Mouse (Mus musculus): ENCODE measurements at regions not wholly inside any gene's neighbourhood (a gene's known extent, or its start where the extent isn't known, plus 50 kb on each side); places are given as distances from the start of the nearest gene placed in this dataset.

DNA sequence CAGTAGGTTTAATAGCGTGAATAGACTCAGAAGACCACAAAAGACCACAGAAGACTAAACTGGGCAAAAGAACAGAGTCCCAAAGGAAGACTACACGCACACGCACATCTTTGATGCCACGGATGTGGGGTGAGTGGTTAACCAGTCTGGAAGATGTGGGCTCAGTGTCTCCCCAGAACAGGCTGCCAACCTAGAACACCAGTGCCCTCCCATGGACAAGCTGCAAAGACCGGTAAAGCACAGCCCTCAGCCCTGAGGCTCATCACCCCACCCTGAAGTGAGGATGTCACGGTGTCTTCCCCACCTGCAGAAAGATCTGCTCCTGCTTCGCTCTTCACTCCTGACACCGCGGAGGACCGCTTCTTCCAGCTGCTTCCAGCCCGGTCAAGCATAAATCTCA, 295.9 kb downstream of the Agtpbp1 start:
- Histone ChIP-seq H3K27ac (replicated peaks; ENCODE audit: low read depth, low read length) (no peak overlapping the region), H3K27me3 (ENCODE audit: control insufficient read depth, insufficient read depth, low read length) (no peaks in the 10 kb centered on the region), H3K4me1 (ENCODE audit: control insufficient read depth, insufficient read depth, low read length) (0 out of 2 replicates have a peak, but pooled peaks cover 2% of the 10 kb centered on the region), H3K4me3 (ENCODE audit: low read depth, low read length) (no peak overlapping the region), H3K9me3 (ENCODE audit: control insufficient read depth, low read length) (no peaks in the 10 kb centered on the region), H3K9ac (ENCODE audit: low read length) (no peak overlapping the region), H3K4me2 (ENCODE audit: low read depth, severe bottlenecking) (no peak overlapping the region), H3K36me3 (ENCODE audit: control insufficient read depth, insufficient read depth, low read length) (no peaks in the 10 kb centered on the region)
- DNase-seq (ENCODE audit: low spot score) (no peak), ATAC-seq (ENCODE audit: insufficient number of reproducible peaks, low FRiP score, low TSS enrichment, low read depth) (no peak)
- 83% methylated on average over 11 of the region's 11 CpGs for WGBS

DNA sequence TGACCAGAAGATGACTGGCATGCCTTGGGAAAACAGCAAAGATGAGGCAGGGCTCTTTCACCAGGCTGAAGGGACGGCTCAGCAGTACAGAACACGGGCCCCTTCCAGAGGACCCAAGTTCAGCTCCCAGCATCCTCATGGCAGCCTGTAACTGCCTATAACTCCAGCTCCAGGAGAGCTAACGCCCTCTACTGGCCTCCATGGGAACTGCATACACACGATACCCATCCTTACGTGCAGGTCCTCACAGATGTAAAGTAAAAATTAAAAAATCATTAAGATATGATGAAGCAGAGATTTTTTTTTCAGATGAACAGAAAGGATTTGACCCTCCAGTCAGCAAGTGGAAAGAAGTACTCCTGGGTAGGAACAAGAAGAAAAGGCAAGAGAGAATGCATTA, 303.8 kb downstream of the Agtpbp1 start:
- Histone ChIP-seq H3K4me1 (ENCODE audit: control insufficient read depth, insufficient read depth, low read length) (no peaks in the 10 kb centered on the region), H3K4me2 (ENCODE audit: low read depth, severe bottlenecking) (no peak overlapping the region), H3K27ac (replicated peaks; ENCODE audit: low read depth, low read length) (no peak overlapping the region), H3K9me3 (ENCODE audit: control insufficient read depth, low read length) (no peaks in the 10 kb centered on the region), H3K4me3 (ENCODE audit: low read depth, low read length) (no peak overlapping the region), H3K27me3 (ENCODE audit: control insufficient read depth, insufficient read depth, low read length) (no peaks in the 10 kb centered on the region), H3K36me3 (ENCODE audit: control insufficient read depth, insufficient read depth, low read length) (no peaks in the 10 kb centered on the region), H3K9ac (ENCODE audit: low read length) (no peak overlapping the region)
- 82% methylated on average over 5 of the region's 5 CpGs for WGBS
- DNase-seq (ENCODE audit: low spot score) (no peak), ATAC-seq (ENCODE audit: insufficient number of reproducible peaks, low FRiP score, low TSS enrichment, low read depth) (no peak)

DNA sequence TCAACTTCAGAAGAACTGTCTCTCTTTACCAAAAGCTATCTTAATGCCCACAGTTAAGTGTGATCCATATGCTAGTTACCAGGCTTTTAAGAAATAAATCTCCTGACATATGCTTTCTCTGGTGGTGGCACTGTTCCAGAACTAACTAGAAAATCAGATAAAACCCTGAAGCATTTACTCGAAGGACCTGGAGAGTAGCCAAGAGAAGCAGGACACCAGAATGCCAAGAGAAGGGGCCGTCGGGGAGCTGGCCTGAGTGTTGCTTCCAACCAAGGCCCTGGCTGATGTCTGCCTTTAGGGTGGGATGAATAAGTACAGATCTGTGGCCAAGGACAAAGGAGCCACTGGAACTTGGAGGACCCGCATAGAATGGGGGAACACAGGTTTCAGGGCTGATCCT, 305.9 kb downstream of the Agtpbp1 start:
- Histone ChIP-seq H3K4me1 (ENCODE audit: control insufficient read depth, insufficient read depth, low read length) (no peaks in the 10 kb centered on the region), H3K4me3 (ENCODE audit: low read depth, low read length) (no peak overlapping the region)
- no peak for DNase-seq (ENCODE audit: low spot score)

DNA sequence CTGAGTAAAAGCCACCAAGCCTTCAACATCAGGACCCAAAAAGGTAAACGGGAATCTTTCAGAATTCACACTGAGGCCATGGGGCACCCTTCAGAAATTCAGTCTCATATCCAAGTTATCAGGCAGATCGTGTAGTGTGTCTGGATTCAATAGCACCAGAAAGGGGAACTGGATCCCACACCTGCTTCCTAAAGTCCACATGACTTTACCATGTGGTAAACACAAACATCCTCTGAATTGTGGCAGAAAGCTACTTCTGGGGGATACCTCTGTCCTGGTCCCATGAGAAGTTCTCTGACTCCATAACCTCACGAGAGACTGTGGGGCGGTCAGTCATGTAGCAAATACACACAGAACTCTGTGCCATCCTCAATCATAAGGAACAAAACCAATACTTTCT, 313.4 kb downstream of the Agtpbp1 start:
- no peaks in the 10 kb centered on the region for H3K4me1 ChIP-seq (ENCODE audit: control insufficient read depth, insufficient read depth, low read length)
- no peak overlapping the region for H3K4me3 ChIP-seq (ENCODE audit: low read depth, low read length)
- no peak for ATAC-seq (ENCODE audit: insufficient number of reproducible peaks, low FRiP score, low TSS enrichment, low read depth)
- H3K4me2 ChIP-seq (ENCODE audit: low read depth, severe bottlenecking) = no peak overlapping the region
- no peak overlapping the region for H3K9ac ChIP-seq (ENCODE audit: low read length)
- WGBS = 88% methylated on average over 4 of the region's 4 CpGs
- H3K36me3 ChIP-seq (ENCODE audit: control insufficient read depth, insufficient read depth, low read length) = no peaks in the 10 kb centered on the region
- DNase-seq (ENCODE audit: low spot score) = no peak
- H3K27me3 ChIP-seq (ENCODE audit: control insufficient read depth, insufficient read depth, low read length) = no peaks in the 10 kb centered on the region
- no peaks in the 10 kb centered on the region for H3K9me3 ChIP-seq (ENCODE audit: control insufficient read depth, low read length)
- no peak overlapping the region for H3K27ac ChIP-seq (replicated peaks; ENCODE audit: low read depth, low read length)

More for the DNA sequence above, 305.9 kb downstream of the Agtpbp1 start:
- Histone ChIP-seq H3K27me3 (ENCODE audit: control insufficient read depth, insufficient read depth, low read length) (no peaks in the 10 kb centered on the region), H3K9me3 (ENCODE audit: control insufficient read depth, low read length) (no peaks in the 10 kb centered on the region), H3K27ac (replicated peaks; ENCODE audit: low read depth, low read length) (no peak overlapping the region), H3K4me2 (ENCODE audit: low read depth, severe bottlenecking) (no peak overlapping the region), H3K36me3 (ENCODE audit: control insufficient read depth, insufficient read depth, low read length) (no peaks in the 10 kb centered on the region), H3K9ac (ENCODE audit: low read length) (no peak overlapping the region)
- WGBS = 87% methylated on average over 4 of the region's 4 CpGs
- no peak for ATAC-seq (ENCODE audit: insufficient number of reproducible peaks, low FRiP score, low TSS enrichment, low read depth)

DNA sequence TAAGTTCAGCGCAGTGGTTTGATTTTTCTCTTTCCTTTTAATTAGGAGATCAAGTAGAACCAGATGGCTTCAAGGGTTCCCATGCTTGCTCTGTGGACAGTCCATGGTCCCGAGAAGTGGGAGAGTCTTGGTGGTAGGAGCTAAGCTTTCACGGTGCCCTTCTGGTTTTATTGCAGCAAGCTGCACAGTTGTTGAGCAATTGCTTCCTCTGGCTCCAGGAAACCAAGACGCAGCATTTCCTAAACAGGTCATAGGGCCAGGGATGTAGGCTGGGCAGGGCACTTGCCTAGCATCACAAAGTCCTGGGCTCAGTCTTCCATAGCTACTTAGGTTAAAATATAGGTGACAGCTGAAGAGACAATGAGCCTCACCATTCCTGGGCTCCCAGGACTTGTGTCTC, 318.2 kb downstream of the Agtpbp1 start:
- DNase-seq (ENCODE audit: low spot score) (no peak), ATAC-seq (ENCODE audit: insufficient number of reproducible peaks, low FRiP score, low TSS enrichment, low read depth) (no peak)
- no peaks in the 10 kb centered on the region for H3K36me3 ChIP-seq (ENCODE audit: control insufficient read depth, insufficient read depth, low read length)
- WGBS = 42% methylated on average over 4 of the region's 4 CpGs
- no peaks in the 10 kb centered on the region for H3K9me3 ChIP-seq (ENCODE audit: control insufficient read depth, low read length)
- no peak overlapping the region for H3K9ac ChIP-seq (ENCODE audit: low read length)
- H3K4me2 ChIP-seq (ENCODE audit: low read depth, severe bottlenecking) = no peak overlapping the region
- no peaks in the 10 kb centered on the region for H3K4me1 ChIP-seq (ENCODE audit: control insufficient read depth, insufficient read depth, low read length)
- no peaks in the 10 kb centered on the region for H3K27me3 ChIP-seq (ENCODE audit: control insufficient read depth, insufficient read depth, low read length)
- no peak overlapping the region for H3K27ac ChIP-seq (replicated peaks; ENCODE audit: low read depth, low read length)
- H3K4me3 ChIP-seq (ENCODE audit: low read depth, low read length) = no peak overlapping the region

DNA sequence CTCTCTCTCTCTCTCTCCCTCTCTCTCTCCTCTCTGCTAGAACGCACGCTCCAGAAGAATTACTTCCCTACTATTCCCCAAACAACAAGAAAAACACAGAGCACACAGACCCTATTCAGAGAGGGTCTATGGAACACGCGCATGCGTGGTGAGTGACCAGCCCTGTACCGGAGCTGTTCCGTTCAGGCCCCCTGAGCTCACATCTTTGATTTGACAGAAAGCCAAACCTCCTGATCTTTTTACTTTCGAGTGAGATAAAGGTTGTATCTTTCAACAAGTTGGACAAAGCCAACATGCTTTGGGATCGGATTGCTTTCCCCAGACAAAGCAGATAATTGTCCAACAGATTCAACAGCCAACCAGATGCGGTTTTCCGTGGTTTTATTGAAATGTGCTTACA, 320.9 kb downstream of the Agtpbp1 start:
- no peak for ATAC-seq (ENCODE audit: insufficient number of reproducible peaks, low FRiP score, low TSS enrichment, low read depth)
- WGBS = 88% methylated on average over 11 of the region's 11 CpGs
- DNase-seq (ENCODE audit: low spot score) = no peak
- Histone ChIP-seq H3K9ac (ENCODE audit: low read length) (no peak overlapping the region), H3K4me1 (ENCODE audit: control insufficient read depth, insufficient read depth, low read length) (no peaks in the 10 kb centered on the region), H3K4me3 (ENCODE audit: low read depth, low read length) (no peak overlapping the region), H3K36me3 (ENCODE audit: control insufficient read depth, insufficient read depth, low read length) (no peaks in the 10 kb centered on the region), H3K4me2 (ENCODE audit: low read depth, severe bottlenecking) (no peak overlapping the region), H3K27me3 (ENCODE audit: control insufficient read depth, insufficient read depth, low read length) (no peaks in the 10 kb centered on the region), H3K27ac (replicated peaks; ENCODE audit: low read depth, low read length) (no peak overlapping the region), H3K9me3 (ENCODE audit: control insufficient read depth, low read length) (no peaks in the 10 kb centered on the region)

DNA sequence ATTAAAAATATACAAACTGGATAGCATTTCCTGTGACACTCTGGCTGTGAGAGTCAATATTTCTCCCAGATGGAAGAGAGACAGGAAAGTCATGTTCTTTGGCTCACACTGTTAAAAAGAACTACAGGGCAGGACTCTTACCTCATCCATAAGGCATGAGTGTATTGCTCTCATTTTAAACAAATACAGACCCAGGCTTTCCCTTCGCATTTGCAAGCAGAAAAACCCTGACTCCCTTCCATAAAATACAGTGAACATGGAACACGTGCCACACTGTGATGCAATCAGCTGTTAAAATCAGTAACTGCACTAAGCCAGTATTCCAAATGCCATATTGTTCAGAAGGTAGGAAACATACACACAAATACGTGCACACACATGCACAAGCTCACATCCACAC, 323.1 kb downstream of the Agtpbp1 start:
- Histone ChIP-seq H3K4me1 (ENCODE audit: control insufficient read depth, insufficient read depth, low read length) (no peaks in the 10 kb centered on the region), H3K9ac (ENCODE audit: low read length) (no peak overlapping the region), H3K27me3 (ENCODE audit: control insufficient read depth, insufficient read depth, low read length) (no peaks in the 10 kb centered on the region), H3K4me3 (ENCODE audit: low read depth, low read length) (no peak overlapping the region), H3K36me3 (ENCODE audit: control insufficient read depth, insufficient read depth, low read length) (no peaks in the 10 kb centered on the region), H3K4me2 (ENCODE audit: low read depth, severe bottlenecking) (no peak overlapping the region), H3K27ac (replicated peaks; ENCODE audit: low read depth, low read length) (no peak overlapping the region), H3K9me3 (ENCODE audit: control insufficient read depth, low read length) (no peaks in the 10 kb centered on the region)
- ATAC-seq (ENCODE audit: insufficient number of reproducible peaks, low FRiP score, low TSS enrichment, low read depth) = no peak
- 89% methylated on average over 3 of the region's 3 CpGs for WGBS
- no peak for DNase-seq (ENCODE audit: low spot score)

DNA sequence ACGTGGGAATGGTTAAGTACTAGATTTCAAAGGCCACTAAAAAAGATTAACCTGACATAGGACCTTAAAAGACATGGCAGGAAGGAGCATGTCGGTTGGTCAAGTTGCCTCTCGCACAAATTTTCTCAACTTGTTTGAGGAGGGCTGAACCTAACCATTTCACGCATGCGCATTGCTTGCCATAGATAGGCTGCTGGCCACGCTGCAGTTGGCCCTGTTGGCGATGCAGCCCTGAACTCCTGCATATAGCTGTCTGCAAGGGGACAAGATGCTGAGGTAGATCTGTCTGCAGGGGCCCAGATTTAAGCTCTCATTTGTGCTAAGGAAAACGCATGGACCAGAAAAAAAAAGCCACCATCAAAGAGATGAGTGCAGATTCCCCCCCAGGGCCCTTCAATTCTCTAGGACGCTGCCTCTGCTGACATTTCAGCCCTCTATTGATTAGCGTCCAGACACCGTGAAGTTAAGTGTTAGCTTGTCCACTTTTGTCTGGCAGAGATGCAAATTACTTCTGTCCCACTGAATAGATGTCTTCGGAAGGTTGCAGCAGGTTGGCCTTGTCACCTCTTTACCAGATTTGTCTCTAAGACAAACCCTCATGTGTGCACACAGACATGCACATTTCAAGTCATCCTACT, 329.1 kb downstream of the Agtpbp1 start:
- 83% methylated on average over 12 of the region's 12 CpGs for WGBS
- Histone ChIP-seq H3K4me3 (ENCODE audit: low read depth, low read length) (no peak overlapping the region), H3K36me3 (ENCODE audit: control insufficient read depth, insufficient read depth, low read length) (no peaks in the 10 kb centered on the region), H3K9ac (ENCODE audit: low read length) (no peak overlapping the region), H3K27ac (replicated peaks; ENCODE audit: low read depth, low read length) (no peak overlapping the region), H3K4me1 (ENCODE audit: control insufficient read depth, insufficient read depth, low read length) (peaks cover 5% of the 10 kb centered on the region), H3K9me3 (ENCODE audit: control insufficient read depth, low read length) (no peaks in the 10 kb centered on the region), H3K27me3 (ENCODE audit: control insufficient read depth, insufficient read depth, low read length) (no peaks in the 10 kb centered on the region), H3K4me2 (ENCODE audit: low read depth, severe bottlenecking) (no peak overlapping the region)
- ATAC-seq (ENCODE audit: insufficient number of reproducible peaks, low FRiP score, low TSS enrichment, low read depth) (no peak), DNase-seq (ENCODE audit: low spot score) (no peak)
